Mouse (Mus musculus) MEL-GATA-1-ER (cell line): ENCODE measurements at regions not wholly inside any gene's neighbourhood (a gene's known extent, or its start where the extent isn't known, plus 50 kb on each side); places are given as distances from the start of the nearest gene placed in this dataset.

ENCODE experiments used
- DNase-seq: peaks from one replicate; pipeline ENCODE4 v3.0.0-alpha.2; 2012; ENCODE audit warnings: low read depth; ENCODE audit errors: extremely low read depth

DNA sequence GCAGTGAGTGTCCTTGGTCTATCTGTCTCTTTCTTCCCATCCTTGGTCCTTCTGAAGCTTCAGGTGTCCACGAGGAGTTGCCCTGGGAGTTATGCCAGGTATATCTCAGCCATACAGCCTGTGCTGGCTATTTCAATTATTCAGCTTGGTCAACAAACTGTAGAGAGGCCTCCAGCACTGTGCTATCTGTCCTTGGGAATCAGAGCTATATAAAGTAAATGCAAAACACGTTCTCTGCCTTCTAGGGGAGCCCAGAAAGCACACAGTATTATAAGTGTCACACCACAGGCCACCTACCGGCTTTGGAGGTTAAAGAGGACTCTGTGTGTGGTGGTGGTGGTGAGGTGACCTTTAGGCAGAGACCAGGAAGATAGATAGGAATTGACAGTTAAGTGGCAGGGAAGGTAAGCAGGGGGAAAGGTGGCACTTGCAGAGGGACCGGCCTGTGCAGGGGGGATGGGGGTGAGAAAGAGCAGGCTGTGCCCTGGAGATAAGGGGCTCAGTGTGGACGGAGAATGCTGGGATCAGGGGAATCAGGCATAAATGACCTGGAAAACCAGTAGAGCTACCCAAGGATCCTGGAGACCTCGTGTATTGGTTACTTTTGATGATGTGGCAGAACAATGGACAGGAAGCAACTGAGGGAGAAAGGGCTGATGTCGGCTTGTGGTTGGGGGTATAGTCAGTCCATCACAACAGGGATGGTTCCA is 425.9 kb downstream of the Fut8 start:
- no peak for DNase-seq

DNA sequence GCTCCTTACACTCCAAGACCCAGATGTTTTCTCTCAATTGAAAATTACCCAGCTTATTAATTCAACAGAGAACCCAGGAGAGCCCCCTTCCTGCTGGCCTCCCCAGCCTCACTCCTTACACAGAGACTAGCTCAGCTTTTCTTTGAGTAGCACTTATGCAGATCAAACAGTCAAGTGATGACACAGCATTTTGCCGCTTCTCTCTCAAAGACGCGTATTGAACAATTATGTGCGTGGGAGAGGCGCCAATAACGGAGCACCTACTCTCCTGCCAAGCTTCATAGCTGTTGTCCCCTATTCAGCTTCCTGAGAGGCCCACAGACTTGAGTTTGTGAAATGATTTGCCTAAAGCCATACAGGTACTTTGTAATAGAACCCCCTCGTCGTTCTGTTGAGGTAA is 428.5 kb downstream of the Fut8 start:
- no peak for DNase-seq

DNA sequence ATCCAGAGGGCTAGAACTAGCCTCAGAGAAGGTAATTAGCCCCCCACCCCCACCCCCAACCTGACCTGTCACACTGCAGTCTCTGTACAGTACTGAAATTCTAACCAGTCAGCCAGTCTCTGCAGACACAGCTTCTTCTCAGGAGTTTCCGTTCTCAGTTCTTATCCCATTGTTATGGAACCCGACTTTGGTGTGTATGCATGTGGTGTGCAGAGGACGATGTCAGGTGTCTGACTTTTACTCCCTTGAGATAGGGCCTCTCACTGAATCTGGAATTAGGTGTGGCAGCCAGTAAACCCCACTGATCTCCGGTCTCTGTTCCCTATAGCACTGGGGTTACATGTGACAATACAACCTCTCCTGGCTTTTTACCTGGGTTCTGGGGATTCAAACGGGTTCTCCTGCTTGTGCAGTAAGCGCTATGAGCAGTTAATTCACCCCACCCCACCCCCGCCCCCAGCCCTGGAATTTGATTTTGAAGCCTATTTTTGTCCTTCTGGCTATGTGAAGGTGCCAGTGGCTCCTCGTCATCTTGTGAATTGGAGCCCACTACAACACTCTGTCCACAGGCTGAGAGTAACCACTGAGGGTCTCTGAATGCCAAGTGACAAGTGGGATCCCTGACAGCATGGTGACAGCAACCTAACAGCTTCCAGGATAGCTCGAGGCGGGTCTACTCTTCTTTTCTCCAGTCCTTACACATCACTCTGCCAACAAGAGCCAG is 429.4 kb downstream of the Fut8 start:
- no peak for DNase-seq

DNA sequence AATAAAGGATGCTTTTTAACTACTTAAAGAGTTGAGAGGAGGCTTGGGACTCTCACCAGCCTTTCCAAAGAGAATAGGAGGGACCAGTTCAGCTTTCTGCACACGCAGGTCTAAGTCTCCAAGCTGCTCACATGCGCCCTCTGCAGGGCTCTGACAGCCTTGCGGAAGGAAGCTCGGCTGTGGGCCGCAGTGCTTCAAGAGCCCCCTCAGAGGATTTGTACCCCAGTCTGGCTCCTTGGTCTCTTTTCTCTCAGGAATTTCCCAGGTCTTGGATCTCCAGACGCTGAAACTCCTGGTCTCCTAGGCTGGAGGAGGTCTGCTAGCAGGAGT is 429.9 kb downstream of the Fut8 start:
- peak; percentile 44 for DNase-seq

- DNase-seq: no peak
Measured at GRCm38 (mm10) chr12:77670531-77670930, 432.6 kb downstream of the Fut8 start.

DNA sequence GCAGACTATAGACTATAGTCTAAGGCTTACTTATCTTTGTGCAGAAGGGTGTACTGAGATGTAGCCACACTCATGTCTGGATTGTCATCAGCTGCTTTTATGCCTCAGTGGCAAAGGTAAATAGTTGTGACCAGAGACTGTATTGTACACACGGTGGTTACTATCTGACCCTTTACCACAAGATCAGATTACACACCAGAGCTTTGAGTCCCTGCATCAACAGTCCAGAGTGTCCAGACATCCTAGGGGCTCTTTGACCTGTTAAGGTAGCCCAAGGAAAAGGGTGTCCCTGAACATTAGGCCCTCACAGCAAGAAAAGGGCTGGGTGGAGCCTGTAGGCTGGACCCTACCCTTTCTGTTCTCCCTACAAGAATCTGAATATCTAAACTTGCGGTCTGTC is 436.4 kb downstream of the Fut8 start:
- DNase-seq: no peak

DNA sequence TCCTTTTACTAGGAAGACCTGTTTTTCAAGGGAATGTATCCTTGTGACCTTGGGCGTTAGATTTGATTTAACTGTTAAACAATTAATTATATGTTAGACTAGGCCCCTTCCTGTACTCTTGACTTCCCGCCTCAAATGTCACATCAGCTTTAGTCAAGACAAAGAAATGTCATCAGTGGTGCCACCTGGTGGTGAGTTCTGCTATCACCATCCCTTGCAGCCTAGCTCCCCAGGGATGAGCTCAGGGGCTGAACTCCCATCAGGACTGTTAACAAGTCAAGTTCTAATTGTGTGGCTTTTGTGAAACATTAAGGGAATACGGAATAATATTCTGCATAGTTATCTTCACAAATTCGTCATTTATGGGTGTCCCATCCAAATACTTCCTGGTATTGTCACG is 436.8 kb downstream of the Fut8 start:
- peak; percentile 34 for DNase-seq

- no peak for DNase-seq
Measured at GRCm38 (mm10) chr12:77678040-77678439, 440.1 kb downstream of the Fut8 start.

DNA sequence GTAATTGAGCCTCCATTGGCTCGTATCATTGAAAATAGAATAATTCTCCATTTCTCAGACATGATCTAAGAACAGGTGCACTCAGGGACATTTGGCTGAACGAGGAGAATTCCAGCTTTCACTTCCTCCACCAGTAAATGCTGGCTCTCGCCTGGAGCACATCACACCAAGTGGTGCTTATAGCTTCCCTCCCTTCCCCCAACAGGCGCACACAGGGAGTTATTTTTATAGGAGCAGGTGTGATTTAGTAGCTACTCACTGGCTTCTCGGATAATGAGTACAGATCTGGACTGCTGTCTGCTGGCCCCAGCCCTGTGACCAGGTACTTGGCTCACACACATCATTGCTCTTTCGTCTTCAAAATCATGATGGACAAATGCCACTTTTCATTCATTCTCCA is 456.2 kb downstream of the Fut8 start:
- DNase-seq: no peak

- DNase-seq: no peak
Measured at GRCm38 (mm10) chr12:77696039-77696631, 458.2 kb downstream of the Fut8 start.

- no peak for DNase-seq
Measured at GRCm38 (mm10) chr12:77696662-77697061, 458.7 kb downstream of the Fut8 start.

DNA sequence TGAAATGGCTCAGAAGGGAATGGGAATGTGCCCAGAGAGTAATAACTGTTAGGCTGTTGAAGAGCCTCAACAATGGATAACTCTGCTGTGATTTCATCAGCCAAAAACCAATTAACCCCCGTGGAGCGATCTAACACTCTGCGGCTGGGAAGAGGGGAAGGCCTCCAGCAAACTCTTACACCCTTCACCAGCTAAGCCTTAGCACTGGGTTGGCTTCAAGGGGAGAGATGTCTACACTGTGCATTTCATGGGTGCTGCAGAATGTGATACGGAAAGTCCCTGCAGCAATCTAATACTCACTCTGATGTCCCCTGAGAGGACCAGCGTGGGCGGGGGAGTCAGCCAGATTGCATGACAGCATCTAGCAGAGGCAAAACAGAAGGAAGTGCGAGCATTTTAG is 460.2 kb downstream of the Fut8 start:
- DNase-seq: no peak

GRCm38 (mm10) chr12:77699896-77700605 is 462.1 kb downstream of the Fut8 start:
- DNase-seq: no peak

GRCm38 (mm10) chr12:77715506-77715905 is 477.6 kb downstream of the Fut8 start:
- no peak for DNase-seq

DNA sequence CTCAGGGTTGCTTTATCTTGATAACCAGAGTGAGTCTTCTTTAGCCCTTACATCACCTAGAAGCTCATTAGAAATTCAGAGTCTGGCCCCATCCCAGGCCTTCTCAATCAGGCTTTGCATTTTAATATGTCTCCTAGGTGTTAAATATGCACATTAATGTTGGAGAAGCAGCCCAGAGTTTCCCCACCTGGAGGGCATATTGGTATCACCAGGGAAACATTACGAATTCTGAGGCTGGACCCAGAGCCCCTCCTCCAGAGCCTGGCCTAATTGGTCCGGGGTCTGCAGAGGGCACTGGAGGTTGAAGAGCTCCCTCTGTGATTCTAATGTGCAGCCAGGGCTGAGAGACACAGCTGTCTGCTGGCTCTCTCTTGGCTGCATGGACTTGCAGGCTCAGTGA is 478.1 kb downstream of the Fut8 start:
- no peak for DNase-seq

DNA sequence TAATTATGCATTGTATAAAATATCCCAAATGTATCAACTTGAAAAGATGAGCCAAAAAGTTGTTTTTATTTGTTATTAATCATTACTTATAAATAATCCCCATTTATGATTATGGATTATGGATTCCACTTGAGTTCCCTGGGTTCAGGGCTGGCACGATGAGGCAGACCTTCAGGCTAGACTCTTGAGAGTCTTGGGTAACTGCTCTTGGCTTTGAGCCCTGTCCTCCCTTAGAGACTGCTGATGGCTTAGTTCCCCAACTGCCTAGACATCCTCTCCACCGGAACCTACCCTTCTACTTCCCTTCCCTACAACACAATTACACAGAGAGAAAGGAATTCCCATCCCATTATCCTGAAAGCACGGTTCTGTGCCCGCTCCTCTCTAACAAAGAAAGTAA is 466.3 kb upstream of the Gm6657 start:
- DNase-seq: no peak

DNA sequence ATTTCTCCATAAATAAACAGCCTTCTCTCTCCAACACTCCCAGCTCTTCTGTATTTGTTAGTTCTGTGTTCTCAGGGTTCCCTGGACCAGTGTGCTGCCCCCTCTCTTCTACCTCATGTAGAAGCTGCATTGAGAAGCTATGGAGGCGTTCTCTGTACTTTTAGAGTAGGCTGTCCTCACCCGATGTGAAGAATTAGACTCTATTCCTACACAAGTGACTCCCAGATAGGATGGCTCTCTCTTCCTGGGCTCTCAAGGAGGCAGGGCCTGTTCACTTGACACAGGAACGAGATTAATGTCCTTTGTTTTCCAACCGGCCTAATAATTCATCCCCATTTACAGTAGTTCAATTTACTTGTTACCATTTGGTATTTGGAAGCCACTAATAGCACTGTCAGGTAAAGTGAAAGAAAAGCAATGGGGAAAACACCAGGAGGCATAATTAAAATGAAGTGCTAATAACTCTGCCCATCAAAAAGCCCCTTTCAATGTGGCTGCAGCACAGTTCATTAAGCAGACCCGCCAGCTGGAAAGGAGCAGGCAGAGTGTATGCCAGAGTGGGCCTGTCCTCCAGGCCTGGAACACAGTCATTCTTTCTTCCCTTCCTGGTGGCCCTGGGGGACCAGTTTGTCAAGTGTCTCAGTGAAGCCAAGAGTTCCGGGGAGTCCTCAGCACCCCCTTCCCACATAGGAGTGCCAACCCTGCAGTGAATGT is 454.8 kb upstream of the Gm6657 start:
- DNase-seq: no peak

DNA sequence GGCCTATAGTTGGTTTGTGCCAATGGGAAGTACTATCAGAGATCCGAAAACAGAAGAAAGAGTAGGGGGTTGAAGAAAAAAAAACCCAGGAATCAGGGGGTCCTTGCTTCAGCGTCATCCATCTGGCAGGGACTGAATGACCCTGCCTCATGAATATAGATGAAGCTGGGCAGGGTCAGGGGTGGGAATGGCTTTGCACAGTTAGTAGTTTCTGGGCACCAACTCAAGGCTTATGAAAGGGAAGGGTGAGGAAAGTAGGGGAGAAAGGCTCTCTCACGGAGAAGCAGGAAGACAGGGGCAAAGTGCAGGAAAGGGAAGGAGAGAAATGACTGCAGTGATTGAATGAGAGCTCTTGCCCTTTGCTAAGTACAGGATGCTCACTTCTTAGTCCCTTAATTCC is 451.3 kb upstream of the Gm6657 start:
- no peak for DNase-seq

DNA sequence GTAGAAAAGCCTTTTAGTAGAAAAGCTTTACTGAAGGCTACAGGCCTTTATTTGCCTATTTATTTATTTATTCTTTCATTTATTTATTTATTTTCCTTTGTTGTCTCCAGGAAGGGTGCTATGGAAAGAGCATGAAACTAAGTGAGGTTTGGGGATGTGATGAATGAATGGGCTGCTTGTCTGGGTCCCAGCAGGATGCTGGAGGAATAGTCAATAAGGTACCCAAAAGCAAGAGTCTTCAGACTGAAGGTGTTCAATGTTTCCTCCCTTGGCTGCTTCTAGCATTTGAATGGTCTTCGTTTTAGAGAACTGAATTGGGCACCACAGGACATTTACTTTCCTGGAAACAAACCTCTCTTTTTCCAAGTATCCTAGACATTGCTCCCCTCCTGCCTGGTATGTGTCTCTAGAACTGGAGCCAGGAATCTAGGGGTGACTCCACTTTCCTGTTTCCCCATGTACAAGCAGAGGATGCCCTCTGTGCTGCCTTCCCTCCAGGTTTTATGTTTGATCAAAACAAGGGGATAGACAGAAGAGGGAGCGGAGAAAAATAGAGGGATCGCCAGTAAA is 444.5 kb upstream of the Gm6657 start:
- no peak for DNase-seq

GRCm38 (mm10) chr12:77752181-77752580 is 441.9 kb upstream of the Gm6657 start:
- no peak for DNase-seq

DNA sequence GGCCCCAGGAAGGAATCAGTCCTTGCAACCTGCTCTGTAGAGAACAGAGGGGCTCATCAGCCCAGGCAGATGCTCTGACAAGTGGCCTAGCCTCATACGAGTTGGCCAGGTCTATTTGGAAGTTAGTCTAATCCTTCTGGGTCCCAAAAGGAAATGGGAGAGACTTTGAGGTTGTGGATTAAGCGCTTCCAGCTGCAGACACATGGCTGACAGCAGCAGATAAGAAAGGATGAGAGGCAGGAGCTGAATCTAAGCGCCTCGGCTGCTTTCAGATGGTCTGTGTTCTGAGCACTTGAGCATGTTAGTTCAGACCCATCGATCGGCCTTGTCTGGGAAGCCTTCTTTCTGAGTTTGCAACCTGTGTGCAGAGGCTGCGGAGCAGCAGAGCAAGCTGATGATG is 438.0 kb upstream of the Gm6657 start:
- no peak for DNase-seq
